Mouse (Mus musculus): ENCODE data around the gene Gprc5a.

Gprc5a gene

DNA sequence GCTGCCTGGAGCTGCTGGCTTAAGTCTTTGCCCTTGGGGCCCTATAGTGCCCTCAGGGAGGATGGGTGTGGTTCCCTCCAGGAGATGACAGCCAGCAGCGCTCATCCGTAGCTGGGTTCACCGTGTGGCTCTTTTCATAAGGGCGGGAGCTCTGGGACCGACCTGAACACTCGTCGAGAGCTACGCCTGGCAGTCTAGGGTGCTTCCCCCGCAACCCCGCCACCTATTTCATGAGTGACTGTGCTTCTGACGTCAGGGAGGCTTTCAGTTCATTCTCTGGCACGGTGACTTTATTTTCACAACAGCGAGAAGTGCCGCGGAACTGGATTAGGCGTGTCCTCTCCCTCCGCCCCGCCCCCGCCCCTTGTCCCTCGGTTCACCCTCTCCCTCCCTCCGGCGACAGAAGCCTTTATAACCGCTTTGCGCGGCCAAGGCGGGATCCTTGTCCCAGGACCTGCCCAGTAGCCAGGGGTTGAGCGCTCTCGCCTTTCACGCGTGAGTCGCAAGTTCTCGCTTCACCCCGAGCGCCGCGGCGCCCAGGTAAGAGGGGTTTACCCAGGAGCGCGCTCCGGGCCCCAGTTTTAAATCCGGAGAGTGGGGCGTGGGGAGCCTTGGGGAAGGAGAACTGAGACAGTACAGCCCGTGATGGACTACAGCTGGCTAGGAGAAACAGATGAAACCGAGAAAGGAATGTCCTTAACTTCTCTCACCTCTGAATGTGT, at the start of gene Gprc5a:
Gprc5a (plus strand) TSS at position 416 of the 722 bp plus-strand sequence.
- peak; percentile 71 for DNase-seq

DNA sequence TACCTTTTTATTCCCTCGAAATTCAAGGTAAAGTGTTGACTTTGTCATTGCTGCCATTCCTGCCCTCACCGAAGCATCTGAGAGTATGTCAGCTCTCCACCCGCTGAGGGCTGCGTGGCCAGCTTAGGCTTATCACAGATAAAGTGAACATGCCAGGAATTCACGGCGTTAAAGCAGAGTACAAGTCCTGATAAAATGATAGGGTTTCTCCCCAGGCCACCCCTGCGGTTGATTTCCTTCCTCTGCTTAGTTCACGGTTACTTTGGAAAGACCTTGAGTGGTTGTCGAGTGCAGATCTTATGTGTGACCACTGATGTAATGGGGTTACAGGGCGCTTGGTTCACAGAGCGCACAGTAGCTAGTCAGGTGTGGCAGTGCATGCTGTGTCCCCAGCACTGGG, 48.2 kb upstream of the Gprc5a start:
- no peak for DNase-seq

DNA sequence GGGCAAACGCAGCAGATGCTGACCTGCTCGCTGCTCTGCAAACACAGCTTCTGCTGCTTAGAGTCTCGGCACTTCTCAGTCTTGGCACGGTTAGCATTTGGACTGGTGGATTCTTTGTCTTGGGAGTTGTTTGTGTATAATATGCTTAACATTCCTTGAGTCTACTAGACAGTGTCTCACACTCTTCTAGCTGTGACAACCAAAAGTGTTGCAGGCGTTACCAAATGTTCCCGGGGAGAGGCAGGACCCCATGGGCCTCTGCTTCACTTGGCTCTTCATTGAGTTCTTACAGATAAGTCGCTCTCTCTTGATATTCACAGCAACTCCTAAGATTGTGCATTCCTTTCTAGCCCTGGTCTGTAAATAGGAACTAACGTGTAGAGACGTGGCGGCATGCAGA, 45.9 kb upstream of the Gprc5a start:
- DNase-seq, result no peak

DNA sequence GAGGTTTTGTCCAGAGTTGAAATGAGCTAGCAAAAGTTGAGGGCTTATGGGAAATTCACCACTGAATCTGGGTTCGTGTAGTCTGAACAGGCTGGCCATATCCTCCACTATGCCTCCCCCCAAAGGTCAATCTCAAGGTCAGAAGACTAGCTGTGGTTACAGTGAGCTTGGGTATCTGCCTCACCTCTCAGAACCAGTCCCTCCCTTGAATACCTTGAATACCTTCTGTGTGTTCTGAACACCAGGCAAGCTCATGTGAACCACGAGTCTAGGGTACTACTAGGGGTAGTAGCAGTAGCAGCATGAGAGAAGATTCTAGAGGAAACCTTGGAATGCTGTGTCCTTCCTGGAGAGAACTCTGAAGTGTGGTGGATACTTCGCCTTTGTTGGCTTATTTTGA, 43.8 kb upstream of the Gprc5a start:
- no peak for DNase-seq

DNA sequence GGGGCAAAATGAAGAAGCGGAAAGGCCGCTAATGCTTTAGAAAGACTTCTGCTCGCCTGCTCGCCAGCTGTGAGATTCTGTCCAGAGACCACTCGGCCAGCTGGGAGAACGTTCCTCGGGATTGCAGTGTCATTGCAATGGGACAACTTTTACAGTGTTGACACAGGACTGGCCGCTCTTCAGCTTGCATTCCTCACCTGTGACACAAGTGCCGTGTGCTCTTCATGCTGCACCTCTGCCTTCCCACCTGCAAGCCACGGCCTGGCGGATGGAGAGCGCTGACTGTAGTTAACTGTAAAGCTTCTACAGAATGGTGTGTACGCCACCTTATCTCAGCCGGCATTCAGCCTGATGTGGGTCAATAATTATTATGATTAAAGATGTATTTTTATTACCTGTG, 42.1 kb upstream of the Gprc5a start:
- DNase-seq, result no peak

DNA sequence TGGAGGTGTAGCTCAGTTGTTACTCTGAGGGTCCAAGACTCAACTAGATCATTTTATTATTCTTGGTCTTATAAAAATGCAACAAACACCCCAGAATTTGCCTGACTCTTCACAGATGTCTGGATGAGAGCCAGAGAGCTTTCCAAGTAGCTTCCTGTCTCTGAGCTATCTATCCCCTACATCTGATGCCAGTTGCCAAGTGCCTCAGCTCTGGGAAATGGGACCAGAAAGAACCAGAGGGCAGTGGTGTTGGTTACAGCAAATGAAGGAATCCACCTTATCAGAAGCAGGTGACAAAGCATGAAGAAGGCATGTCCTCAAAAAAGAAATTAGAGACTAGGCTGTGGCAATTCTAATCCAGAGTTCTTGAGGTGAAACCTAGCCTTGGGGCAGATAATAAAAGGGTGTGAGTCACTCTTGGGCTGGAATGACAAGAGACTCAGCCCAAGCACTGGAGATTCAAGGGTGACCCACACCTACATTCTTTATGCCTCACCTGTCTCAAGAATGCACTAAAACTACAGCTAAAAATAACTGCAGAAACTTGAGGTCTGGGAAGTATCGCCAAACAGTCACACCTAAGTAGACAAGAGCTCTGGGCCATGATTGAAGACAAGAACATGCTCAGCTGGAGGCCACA, 40.5 kb upstream of the Gprc5a start:
- DNase-seq, result peak; percentile 13

DNA sequence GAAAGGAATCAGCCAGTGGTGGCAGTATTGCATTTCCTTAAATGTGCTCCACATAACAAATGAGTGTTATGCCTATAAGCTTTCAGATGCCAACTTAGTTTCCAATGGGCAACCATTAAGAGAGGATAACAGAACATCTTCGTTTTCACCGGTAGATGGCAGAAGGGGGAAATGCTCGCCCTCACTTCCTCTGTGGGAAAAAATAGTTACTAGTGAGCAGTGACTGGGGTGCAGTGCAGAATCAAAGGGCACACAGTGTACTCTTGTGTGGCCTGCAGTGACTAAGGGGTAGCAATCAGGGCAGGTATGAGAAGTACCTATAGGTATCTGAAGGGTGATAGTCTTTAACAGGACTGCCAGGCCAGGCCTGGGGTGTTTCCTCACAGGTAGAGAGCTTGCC, 39.2 kb upstream of the Gprc5a start:
- peak; percentile 45 for DNase-seq

DNA sequence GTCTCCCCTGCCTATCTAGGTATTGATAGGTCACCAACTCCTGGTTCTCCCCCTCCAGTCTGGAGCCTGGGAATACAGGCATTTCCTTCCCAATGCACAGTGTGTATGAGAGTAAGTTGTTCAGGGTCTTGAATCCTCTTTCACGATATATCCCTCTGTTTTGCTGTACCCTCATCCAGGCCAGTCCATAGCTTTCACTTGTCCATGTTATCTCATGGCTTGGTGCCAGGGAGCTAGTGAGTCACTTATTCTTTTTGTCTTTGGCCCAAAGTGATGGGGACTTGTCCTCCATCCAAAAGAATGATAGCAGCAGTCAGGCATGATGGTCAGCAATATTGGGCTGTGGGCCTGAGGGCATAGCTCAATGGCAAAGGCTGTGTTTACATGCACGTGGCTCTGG, 38.7 kb upstream of the Gprc5a start:
- DNase-seq, result no peak

DNA sequence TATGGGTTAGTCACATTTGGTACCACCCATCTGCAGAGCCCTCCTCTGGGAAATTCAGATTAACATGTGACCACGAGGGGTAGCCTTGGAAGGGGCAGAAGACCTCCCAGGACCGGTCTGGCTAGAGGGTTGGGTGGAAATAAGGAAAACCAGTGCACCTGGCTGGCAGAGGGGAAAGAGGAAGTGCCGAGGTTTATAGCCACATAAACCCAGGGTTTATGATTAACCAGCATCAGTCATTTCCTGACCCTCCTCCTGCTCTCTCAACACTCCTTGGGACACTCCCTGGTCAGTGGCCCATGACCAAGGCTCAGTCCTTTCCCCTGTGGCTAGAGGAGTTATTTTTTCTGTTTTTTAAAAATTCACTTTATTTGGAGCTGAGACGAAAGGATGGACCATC, 36.2 kb upstream of the Gprc5a start:
- DNase-seq, result peak; percentile 68

DNA sequence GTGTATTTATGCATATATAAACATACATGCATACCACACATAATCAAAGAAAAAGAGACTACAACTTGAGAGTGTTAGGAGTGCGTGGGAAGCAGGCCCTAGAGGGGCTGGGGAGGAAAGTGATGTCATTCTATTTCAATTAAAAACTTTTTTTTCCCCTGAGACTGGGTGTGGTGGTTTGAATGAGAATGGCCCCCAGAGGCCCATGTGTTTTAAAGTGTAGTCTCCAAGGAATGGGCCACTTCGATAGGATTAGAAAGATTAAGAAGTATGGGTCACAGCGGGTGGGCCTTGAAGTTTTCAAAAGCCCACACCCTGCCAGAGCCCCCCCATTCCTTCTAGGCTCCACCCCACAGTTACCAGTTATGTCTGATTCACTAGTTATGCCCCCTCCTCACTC, 26.8 kb upstream of the Gprc5a start:
- no peak for DNase-seq

DNA sequence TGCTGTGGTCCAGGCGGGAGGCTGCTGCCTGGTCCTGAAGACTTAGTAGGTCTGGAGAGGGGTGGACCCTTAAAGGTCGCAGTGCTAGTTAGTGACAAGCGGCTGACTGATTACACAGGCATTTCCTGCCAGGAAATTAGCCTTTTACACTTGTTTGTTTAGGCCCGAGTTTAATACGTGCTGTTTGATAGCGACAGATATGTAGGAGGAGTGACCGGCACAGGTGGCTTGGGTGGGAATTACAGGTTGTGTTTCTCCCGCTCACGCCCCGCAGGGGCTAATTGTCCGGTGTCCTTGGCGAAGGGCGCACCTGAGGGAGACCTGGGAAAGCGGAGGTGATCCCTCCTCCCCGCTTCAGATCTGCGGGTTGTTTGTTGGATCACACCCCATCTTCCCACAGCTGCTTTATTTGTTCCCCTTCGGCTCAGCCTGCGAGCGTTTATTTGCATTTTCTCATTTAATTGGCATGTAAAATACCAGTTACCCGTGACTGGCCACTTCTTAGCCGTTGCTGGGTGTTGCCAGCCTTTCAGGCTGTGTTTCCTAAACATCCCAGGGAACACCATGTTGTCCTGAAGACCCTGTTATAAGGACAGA, 25.1 kb upstream of the Gprc5a start:
- peak; percentile 21 for DNase-seq

DNA sequence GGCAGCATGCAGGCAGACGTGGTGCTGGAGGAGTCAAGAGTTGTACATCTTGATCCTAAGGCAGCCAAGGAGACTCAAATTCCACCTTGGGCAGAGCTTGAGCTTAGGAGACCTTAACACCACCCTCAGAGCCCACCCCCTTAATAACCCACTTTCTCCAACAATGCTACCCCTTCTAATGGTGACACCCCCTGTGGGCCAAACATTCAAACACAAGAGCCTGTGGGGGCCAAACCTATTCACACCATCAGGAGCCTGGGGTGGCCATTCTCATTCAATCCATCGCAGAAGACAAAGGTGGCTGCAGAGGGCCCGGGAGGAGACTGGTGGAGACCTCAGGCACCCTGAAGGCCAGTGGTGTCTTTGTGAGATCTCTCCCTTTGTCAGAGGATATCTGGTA, 23.5 kb upstream of the Gprc5a start:
- DNase-seq, result no peak

DNA sequence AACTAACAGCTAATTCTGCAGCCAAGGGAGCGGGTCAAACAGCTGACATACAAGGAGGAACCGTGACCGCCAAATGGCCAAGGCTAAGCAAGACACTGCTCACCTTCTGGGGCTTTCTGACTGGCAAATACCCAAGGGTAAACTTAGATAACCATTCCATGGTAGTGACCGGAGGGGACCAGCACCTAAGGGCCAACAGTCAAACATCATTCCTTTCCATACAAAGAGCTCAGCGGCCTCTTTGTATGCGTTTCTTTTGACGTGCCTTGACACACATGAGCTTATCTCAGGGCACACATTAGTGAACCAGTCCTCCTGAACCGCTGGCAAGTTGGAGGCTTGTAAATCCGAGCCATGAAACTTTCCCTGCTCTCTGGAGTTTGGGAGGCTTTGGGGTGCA, 18.2 kb upstream of the Gprc5a start:
- no peak for DNase-seq

DNA sequence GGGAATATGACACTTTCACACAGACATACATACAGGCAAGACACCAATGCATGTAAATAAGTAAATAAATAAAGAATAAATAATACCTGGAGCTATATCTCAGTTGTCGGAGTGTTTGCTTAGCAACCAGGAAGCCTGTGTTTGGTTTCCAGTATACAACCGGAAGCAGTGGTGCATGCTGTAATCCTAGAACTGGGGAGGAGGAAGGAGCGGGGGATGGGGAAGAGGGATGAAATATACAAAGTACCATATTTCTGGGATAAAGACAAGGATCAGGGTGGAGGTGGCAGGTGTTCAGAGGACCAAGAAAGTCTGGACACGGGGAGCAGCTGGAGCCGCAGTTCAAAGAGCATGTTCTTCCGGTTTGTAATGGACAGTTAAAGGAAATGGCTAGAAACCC, 16.9 kb upstream of the Gprc5a start:
- no peak for DNase-seq

DNA sequence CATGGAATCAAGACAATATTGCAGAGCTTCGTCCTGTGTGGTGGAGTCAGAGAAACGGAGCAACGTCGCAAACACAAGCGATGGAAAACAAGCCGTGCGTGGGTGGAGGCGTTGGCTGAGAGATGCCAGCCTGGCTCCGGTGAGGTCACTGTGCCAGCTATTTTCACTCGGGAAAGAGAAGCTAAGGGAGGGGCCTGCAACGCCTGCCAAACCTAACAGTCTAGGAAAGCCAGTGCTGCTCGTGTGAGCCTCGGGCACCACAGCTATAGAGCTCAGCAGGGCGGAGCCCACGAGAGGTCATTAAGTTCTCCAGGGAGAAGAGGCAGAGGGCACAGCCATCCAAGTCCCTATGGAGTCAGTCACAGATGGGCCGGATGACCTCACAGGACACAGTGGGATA, 16.5 kb upstream of the Gprc5a start:
- DNase-seq, result peak; percentile 26

DNA sequence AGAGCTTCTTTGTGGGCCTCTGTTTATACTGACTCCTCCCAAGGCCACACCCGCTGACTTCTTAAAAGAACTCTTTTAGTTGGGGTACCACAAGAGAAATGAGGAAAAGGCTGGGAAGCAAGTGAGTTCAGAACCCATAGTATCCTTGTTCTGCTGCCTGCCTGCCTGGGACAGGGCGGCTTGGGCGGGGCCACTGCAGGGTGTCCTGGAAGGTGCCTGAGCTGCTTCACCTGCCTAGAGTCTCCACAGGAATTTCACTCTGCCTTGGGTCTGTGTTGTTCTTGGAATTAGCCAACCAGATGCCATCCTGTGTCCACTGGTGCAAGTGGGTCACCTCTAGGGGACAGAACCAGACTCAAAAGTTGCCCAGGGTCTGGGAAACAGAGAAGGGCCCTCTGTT, 11.7 kb upstream of the Gprc5a start:
- no peak for DNase-seq

DNA sequence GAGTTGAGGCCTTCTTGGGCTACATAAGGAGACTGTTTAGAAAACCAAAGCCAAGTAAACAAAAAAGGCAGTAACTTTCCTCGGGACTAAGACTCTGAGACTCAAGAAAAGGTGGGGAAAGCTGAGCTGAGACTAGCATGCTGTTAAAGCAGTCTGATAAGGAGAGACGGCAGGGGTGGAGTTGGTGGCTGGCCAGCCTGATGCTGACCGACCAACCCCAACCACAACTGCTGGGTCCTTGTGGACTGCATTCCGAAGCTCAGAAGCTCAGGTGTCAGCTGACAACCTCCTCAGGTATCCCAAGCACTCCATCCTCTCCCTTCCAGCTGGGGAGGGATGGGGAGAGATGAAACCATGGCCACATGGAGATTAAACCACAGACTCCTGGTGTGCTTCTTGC, 9.6 kb upstream of the Gprc5a start:
- no peak for DNase-seq

DNA sequence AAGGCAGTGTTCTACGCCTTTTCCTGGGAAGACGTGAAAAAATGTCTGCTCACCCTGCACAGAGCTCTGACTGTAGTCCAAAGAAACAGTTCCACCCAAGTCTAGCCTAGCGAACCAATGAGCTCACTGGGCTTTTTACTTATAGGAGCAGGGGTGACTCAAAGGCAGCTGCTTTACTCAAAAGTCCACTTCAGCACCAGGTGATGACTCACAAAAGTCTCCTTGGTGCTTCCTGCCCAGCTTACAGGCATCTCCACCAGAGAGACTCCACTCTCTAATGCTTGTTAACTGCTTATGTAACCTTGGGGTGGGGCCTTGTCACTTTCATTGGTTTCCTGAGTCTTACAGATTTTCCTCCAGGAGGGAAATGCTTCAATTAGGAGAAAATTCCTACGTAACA, 4.7 kb upstream of the Gprc5a start:
- DNase-seq, result no peak

DNA sequence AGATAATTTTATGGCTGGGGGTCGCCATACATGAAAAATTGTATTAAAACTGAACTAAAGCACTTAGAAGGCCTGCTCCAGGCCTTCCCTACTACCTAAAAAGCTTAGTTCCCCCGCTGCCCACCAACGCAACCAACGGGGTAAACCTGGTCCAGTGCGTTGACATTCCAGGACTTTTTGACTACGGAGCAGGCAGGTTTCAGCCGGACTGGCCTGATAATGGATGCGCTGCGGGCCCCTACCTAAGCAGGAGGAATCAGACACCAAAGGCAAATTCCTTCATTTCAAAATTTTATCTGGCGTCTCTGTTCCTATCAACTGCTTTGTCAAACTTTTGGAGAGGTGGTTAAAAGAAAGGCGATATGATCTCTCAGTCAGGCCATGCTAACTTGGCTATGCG, 830 bp upstream of the Gprc5a start:
- no peak for DNase-seq

DNA sequence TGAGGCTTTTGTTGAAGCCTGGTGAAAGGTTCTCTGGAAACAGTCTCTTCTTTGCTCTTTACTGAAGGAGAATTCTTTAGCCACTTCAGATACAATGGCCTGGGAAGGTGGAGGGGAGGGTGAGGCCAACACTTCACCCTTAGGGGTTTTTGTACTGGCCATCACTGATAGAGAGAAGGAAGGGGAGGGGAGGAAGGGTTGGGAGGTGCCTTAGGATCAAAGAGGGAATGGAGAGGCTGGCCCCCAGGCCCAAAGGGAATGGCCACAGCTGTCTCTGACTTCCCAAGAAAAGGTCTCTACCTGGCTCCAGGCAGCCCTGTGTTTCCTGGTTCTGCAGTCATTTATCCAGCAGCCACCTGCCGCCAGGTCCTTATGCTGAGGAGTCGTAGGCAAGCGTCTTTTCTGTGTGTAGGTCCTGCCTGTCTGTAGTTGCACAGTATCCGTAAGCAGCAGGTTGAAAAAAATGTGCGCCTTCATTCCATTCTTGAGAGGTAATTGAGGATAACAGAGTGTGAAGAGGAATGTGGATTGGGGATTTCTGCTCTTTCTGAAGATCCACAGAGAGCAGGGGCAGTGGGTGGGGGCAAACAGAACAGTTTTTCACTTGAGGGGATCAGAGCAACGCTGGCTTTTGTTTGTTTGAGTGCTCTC, 1.5 kb downstream of the Gprc5a start:
- DNase-seq, result peak; percentile 10

DNA sequence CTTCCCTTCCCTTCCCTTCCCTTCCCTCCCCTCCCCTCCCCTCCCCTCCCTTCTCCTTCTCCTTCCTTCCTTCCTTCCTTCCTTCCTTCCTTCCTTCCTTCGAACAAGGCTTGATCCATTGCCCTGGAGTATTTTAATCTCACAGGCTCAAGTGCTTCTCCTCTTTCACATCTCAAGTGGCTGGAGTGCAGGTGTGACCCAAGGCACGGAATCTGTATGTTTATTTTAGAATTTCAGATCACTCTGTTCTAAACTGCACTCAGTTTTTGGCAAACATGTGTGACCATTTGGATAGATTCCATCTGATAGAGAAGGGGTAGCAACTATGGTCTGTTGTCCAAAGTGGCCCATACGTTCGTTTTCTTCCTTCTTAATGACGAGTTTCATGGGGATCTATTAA, 2.8 kb downstream of the Gprc5a start:
- no peak for DNase-seq

DNA sequence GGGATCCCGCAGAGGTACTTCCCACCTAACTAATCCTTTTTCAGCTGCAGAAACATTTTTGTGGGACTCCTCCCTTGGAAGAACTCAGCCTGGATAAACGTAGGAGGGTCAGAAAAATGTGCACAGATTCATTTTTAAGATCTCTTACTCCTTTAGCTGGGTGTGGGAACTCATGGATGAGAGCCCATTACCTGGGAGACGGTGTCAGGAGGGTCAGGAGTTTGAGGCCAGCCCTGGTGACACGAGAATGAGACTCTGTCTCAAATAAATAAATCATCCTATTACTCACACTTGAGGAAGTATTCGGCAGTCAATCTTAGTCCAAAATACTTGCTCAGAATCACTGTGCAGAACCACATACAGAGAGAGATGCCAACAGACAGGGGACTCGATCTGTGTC, 4.4 kb downstream of the Gprc5a start:
- DNase-seq, result no peak

DNA sequence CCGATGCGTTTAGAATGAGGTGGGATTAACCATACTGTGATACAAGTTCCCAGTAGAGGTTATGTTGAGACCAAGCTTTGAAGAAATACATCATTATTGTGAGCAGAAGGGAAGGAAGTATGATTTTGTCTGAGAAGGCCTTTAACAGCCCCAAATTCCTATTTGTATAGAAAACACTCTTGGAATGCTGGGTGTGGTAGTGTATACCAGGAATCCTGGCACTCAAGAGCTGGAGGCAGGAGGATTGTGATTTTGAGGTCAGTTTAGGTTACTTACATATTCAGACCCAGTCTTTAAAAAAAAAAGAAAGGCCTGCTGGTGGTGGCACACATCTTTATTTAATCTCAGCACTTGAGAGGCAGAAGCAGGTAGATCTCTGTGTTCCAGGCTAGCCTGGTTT, 4.9 kb downstream of the Gprc5a start:
- no peak for DNase-seq

DNA sequence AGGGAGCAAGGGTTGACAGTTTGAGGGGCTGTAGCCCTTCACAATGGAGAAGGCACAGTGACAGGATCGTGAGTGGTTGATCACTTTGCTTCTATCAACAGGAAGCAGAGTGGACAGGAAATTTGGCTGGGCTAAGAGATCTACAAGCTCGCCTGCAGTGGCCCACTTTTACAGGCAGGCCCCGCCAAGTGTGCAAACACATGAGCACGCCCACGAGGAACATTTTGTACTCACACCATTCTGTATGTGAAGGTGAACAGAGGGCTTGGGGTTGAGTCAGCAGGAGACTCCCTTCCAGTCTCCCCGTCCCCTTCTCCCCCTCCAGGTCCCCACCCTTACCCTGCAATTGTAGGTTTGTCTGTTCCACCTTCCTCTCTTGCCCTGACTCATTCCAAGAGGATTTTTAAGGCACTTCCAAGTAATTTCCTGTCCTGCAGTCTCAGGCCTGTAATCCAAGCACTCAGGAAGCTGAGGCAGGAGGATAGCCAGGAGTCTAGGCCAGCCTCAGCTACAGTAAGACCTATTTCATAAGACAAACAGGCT, 9.0 kb downstream of the Gprc5a start:
- no peak for DNase-seq
